Mouse (Mus musculus): ENCODE data around the gene Minos1. TPM values are rescaled to one million over a fixed set of nuclear protein-coding genes. Genes with fewer than 3 reads are reported as not detected.

Gene Minos1
- total RNA-seq, 2 experiments from 2014 or later: 186 to 223 TPM

DNA sequence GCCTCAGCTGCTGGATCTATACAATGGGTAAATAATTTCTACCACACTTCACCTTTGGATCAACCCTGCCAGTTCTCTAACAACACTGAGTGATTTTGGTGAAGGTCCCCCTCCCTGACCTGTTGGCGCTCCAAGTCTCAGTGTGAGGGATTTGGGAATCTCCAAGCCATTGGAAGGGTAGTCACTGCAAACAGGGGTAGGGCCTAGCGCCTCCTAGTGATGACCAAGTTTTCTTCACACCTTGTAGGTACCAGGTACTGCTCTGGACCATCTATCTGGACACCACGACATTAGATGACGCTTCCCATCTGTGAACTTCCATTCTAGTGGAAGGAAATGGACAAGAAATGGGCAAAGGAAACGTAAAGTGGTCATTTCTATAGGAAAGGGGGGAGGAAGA, 55.0 kb downstream of the Minos1 start:
- no peak for DNase-seq (ENCODE audit: extremely low spot score in 1 of 2, low spot score in 1 of 2)

- DNase-seq (ENCODE audit: extremely low spot score in 1 of 2, low spot score in 1 of 2): peak in 1 of 2 experiments; percentile 43
These were observed 55.7 kb downstream of the Minos1 start, which contains the start of gene Htr6 for GRCm38 (mm10) chr4:139075041-139075711. Htr6 (minus strand) TSS chr4:139075570.

DNA sequence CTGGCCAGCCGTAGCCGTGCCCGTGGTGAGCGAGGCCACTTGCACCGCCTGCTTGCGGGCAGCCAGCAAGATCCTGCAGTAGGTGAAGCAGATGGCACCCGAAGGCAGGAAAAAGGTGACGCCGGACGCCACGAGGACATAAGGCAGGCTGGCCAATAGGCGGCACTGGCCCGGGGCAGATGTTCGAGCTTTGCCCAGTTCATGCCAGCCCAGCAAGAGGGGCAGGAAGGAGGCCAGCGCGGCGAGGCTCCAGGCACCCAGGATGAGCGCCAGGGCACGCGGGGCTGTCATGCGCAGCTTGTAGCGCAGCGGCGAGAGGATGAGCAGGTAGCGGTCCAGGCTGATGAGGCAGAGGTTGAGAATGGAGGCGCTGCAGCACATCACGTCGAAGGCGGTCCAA, 56.9 kb downstream of the Minos1 start:
- DNase-seq (ENCODE audit: extremely low spot score in 1 of 2, low spot score in 1 of 2): no peak

GRCm38 (mm10) chr4:139068287-139068686, 62.6 kb downstream of the Minos1 start:
- DNase-seq (ENCODE audit: extremely low spot score in 1 of 2, low spot score in 1 of 2): no peak

DNA sequence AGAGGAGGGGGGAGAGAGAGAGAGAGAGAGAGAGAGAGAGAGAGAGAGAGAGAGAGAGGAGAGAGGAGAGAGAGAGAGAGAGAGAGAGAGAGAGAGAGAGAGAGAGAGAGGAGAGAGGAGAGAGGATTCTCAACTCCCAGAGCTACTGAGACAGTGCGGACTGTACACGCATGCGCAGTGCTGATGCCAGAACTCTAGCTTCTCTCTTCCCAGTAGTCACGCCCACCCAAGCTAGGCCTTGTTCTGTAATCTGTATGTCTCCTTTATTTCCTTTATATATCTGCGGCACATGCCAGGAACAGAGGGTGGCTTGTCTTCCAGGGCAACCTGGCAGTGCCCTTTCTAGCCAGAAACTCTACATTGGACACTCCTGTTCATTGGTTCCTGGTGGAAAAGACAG, 66.1 kb downstream of the Minos1 start:
- DNase-seq (ENCODE audit: extremely low spot score in 1 of 2, low spot score in 1 of 2): no peak

GRCm38 (mm10) chr4:139059569-139059968, 71.3 kb downstream of the Minos1 start:
- no peak for DNase-seq (ENCODE audit: extremely low spot score in 1 of 2, low spot score in 1 of 2)

DNA sequence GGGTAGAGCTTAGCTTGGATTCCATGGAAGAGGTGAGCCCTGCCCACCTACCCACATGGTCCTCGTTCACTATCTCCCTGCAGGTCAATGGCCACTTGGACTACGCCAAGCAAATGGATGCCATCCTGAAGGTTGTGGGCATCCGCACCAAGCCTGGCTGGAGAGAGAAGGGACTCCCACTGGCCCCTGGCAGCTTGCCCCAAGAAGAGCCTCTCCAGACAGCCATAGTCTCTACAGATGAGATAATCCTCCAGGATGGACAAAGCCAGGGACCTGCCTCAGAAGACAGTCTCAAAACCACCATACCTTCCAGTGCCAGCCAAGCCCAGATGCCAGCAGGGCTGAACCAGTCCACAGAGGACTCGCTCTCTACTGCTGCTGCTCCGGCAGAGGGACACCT, 72.9 kb downstream of the Minos1 start:
- no peak for DNase-seq (ENCODE audit: extremely low spot score in 1 of 2, low spot score in 1 of 2)

GRCm38 (mm10) chr4:139057291-139057690, 73.6 kb downstream of the Minos1 start:
- DNase-seq (ENCODE audit: extremely low spot score in 1 of 2, low spot score in 1 of 2): no peak

DNA sequence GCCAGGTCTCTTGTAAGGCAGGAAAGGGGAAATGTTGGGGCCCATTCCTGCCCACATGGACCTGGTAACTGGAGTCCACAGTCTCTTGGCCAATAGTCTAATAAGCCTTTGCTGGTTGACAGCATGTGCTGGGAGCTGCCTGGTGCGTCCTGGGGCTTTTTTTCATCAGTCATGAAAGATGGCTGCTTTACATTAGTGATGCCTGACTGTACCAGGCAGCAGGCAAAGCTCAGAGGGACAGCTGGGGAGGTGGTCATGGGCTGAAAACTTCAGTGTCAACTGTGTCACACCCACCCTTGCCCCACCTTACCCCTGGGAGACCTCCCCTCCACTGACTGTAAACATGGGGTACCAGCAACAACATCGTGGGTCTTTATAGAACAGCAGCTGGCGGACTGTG, 75.2 kb downstream of the Minos1 start:
- no peak for DNase-seq (ENCODE audit: extremely low spot score in 1 of 2, low spot score in 1 of 2)

- DNase-seq (ENCODE audit: extremely low spot score in 1 of 2, low spot score in 1 of 2): no peak
These were observed 75.6 kb downstream of the Minos1 start for GRCm38 (mm10) chr4:139055336-139055735.

DNA sequence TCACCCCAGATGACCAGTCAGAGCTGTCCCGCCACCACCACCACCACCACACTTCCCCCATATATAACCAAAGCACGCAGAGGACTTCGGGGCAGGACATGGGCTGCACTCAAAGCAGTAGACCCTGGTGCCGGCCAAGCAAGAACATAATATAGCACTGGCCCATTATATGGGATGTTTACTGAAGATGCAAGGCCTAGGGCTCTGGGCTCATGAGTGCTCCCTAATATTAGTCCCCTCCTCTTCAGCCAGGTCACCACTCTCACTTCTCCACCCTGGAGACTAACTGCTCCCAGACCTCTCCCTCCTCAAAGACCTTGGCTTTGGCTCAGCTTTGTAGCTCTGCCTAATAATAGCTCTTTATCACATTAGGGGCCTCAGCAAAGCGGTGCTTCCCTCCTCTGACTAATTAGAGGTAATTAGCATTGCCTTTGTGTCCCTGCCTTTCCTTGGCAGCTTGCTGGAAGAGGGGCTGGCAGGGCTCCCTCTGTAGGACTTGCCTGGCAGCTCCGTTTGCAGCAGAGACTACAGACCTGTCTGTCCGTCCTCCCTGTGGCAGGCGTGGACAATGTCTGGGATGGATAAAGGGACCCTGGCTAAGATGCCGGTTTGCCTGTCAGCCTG, 76.5 kb downstream of the Minos1 start:
- DNase-seq (ENCODE audit: extremely low spot score in 1 of 2, low spot score in 1 of 2): no peak

GRCm38 (mm10) chr4:139053391-139053790, 77.5 kb downstream of the Minos1 start:
- no peak for DNase-seq (ENCODE audit: extremely low spot score in 1 of 2, low spot score in 1 of 2)

DNA sequence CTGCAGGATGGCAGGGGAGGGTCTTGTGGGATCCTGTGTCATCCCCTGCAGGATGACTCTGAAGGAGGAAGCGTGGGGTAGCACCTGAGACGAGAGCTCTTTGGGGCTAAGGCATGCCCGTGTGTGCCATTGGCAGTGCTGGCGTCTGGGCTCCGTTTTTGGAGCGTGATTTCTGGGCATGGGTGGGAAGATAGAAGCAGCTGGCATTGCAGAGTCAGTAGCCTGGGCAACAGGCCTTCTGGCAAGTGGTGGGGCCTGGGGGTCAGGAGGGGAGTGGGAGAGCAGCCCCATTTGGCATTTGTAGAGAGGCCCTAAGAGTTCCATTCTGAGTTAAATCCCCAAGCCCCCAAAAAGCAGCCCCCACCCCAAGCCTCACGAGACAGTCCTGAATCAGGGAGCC, 78.1 kb downstream of the Minos1 start:
- no peak for DNase-seq (ENCODE audit: extremely low spot score in 1 of 2, low spot score in 1 of 2)

Other genes starting within 250 kb of the Minos1 start
- gene Otud3, start 217.2 kb downstream of the Minos1 start, total RNA-seq (2021): 10 to 100 TPM in 1 of 2 experiments, 1 to 10 TPM in 1; 9.3 to 13.2 TPM
- not detected for gene Rnf186, start 164.0 kb downstream of the Minos1 start, total RNA-seq (2021)
- gene Tmco4, start 158.2 kb downstream of the Minos1 start, total RNA-seq (2021): 1 to 10 TPM; 2.8 to 3.5 TPM
- gene Htr6, start 55.5 kb downstream of the Minos1 start, total RNA-seq (2021): 1 to 10 TPM; 7.2 to 7.5 TPM
- gene Nbl1, start 38.1 kb downstream of the Minos1 start, total RNA-seq (2021): 10 to 100 TPM; 75.6 to 90.6 TPM
- gene Capzb, start 61.8 kb upstream of the Minos1 start, total RNA-seq (2021): 100 to 1,000 TPM; 444 to 476 TPM
- gene Pqlc2, start 179.6 kb upstream of the Minos1 start, total RNA-seq (2021): 10 to 100 TPM; 11.6 to 12.3 TPM
- 10 to 100 TPM; 30.5 to 37.9 TPM for gene Akr7a5, start 179.6 kb upstream of the Minos1 start, total RNA-seq (2021)
- 10 to 100 TPM; 45.5 to 50.6 TPM for gene Mrto4, start 221.5 kb upstream of the Minos1 start, total RNA-seq (2021)
- gene Emc1, start 221.5 kb upstream of the Minos1 start, total RNA-seq (2021): 10 to 100 TPM; 83.0 to 86.7 TPM
- gene Ubr4, start 221.5 kb upstream of the Minos1 start, total RNA-seq (2021): 100 to 1,000 TPM; 132 to 174 TPM